Mouse (Mus musculus) c-Kit-positive CD71-negative TER-119-negative erythroid progenitor cells, embryonic 14.5 days (primary cell): ENCODE results near the gene Rnf144a.

Experiments
- DNase-seq: peaks from one replicate; pipeline ENCODE4 v3.0.0-alpha.2; 2013; ENCODE audit warnings: low read depth

Rnf144a gene

GRCm38 (mm10) chr12:26410443-26410842 is 4.6 kb downstream of the Rnf144a start:
- DNase-seq = no peak

- DNase-seq = no peak
Measured at GRCm38 (mm10) chr12:26408707-26409106, 6.3 kb downstream of the Rnf144a start.

DNA sequence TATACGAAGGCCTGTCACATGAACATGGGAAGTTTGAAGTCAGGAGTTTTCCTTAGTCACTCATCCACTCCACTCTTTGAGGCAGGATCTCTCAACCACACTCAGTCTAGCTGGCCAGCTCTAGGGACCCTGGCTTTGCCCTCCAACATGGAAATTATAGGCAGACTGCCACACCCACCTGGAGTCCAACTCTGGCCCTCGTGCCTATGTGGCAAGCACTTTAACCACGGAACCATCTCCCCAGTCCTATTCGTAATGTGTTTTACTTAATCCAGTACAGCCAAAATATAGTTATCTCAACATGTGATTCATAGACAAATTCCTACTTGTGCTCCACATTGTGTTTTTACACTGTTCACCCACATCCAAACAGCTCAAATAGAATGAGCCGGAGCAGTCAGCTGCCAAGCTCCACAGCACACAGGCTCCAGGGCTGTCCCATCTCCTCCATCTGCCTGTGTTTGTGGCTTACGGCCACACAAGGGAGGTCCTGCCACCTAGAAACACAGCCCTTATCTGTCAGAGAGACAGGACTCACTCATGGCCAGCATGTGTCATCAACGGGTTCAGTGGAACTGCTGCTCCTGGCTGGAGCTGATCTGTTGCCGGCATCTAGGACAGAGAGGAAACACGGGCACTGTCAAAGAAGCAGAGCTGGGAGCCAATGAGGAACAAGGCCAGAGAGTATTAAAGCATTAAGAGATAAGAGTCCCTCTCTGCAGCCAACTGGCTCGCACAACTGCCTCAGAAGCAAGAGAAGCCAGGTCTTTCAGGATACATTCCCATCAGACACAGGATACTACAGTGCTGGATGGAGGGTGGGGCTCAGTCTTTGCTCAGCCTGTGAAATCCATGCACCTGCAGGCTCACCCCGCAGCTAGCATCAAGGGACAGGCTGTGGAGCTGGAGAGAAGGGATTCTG is 10.0 kb downstream of the Rnf144a start:
- DNase-seq = no peak

- DNase-seq = no peak
Measured at GRCm38 (mm10) chr12:26403372-26404125, 11.5 kb downstream of the Rnf144a start.

- DNase-seq = no peak
Measured at GRCm38 (mm10) chr12:26401696-26402470, 13.2 kb downstream of the Rnf144a start.

GRCm38 (mm10) chr12:26401254-26401653 is 13.8 kb downstream of the Rnf144a start:
- DNase-seq = no peak

DNA sequence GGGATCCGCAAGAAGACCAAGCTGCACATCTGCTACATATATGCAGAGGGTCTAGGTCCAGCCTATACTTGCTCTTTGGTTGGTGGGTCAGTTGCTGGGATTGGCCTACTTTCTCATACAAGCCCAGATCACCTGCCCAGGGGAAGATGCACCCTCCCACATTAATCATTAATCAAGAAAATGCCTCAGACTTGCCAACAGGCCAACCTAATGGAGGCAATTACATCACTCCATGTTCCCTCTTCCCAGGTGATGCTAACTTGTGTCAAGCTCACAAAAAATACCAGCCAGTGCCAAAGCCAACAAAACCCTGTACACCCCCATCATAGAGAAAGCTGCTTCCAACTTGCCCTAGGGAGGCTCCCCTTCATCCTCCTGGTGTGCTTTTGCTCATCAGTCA is 14.3 kb downstream of the Rnf144a start:
- DNase-seq = no peak

DNA sequence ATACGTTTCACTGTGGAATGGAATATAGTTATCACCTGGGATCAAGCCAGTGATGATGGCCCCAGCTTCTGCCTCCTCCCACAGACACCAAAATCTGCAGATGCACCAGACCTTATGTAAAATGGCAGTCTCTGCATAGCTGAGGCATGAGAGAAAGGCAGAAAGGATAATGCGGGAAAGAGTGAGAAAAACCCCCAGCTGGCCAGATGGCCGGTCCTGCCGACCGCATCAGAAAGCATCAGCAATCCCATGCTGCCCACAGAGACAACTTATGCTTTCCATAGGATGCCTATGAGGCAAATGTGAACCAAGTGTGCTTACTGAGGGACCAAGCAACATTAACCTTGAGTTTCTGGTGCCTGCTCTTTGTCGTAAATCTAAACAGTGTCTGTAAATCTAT is 15.7 kb downstream of the Rnf144a start:
- DNase-seq = no peak

DNA sequence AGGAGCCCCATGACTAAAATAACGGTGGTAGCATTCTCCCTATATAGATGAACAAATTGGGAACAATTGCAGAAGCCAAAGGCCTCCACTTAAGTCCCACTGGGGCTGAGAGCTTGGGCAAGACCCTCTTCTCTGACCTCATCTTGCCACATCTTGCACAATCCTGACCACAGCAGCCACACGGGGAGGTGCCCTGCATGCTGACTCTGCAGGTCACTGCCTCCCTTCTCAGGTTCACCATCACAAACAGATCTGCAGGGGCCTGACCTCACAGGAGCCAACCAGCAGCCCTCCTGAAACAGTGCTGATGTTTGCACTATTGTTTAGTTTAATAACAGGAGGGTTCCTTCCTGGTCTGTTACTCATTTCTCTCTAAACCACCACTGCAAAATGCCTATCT is 16.5 kb downstream of the Rnf144a start:
- peak; percentile 66 for DNase-seq

DNA sequence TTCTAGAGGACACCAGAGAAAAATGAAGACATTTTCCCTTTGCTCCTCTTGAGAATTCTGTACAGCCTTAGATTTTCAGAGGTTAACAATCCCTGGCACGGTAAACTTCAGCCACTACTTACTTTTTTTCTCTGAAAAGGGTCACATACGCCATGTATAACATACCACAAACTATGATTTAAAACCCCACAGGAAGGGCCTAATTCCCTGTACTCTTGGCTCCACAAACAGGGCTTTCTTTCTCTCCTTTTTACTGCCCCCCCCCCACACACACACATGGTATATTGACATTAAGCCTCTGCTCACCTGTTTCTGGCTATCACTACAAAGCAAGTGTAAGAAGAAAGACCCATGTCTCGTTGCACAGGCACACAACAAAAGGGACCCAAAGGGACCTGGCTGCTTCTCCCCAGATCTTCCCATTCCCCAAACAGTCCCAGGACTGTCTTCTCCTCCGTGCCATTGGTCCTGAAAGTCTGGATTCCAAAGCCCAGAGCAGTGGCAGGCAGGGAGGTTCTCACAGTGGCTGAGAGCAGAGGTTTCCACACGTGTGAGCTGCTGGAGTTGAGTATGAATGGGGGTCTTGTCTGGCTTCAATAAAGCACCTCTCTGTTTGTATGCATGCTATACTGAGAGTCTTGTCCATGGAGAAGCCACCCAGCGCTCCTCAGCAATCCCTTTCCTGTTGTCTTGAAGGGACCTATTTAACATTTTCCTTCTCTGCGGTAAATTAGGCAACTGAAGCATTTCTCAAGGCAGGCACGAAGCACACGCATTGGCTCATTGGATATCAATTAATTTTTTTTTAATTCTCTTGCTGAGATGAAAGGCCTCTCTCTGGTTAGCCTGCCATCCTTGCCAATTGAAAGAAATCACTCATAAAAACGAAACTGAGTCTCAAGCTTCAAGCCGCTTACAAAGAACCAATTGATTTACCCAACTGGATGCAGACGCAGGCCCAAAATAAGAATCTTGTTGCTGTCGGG is 20.3 kb downstream of the Rnf144a start:
- no peak for DNase-seq

- no peak for DNase-seq
Measured at GRCm38 (mm10) chr12:26393291-26393690, 21.8 kb downstream of the Rnf144a start.

GRCm38 (mm10) chr12:26391162-26391561 is 23.9 kb downstream of the Rnf144a start:
- DNase-seq = no peak

- no peak for DNase-seq
Measured at GRCm38 (mm10) chr12:26387523-26387922, 27.5 kb downstream of the Rnf144a start.

DNA sequence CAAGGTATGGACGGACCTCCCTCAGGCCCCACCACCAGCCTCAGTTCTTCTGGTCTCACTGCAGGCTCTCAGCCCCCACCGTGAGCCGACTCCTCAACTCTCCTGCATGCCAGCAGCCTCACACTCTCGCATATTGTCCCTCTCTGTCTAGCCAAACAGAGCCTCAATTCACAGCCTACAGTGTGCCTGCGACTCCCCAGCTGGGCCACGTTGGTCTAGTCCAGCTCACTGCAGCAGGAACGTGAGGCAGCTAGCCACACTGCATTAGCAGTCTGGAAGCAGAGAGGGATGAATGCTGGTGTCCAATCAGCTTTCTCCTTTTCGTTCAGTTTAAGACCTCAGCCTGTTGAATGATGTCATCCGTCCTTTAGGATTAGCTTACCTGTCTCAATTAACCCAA is 28.1 kb downstream of the Rnf144a start:
- DNase-seq = no peak

DNA sequence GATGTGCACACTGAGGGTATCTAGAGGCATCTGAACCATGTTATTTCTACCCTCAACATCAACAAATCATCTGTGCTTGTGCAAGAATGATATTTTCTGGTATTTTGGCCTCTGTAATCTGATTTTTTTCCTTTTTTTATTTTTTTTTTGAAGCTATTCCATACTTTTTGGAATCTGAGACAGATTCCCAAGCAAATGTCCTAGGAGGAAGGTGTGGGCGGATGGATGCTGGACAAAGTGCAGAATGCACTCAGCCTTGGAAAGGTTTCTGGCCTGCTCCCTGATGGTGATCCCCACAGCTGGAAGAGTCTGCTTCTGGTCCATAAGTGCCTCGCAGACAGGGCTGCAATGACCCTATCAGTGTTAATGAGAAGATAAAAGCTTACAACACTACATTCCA is 28.9 kb downstream of the Rnf144a start:
- DNase-seq = no peak

DNA sequence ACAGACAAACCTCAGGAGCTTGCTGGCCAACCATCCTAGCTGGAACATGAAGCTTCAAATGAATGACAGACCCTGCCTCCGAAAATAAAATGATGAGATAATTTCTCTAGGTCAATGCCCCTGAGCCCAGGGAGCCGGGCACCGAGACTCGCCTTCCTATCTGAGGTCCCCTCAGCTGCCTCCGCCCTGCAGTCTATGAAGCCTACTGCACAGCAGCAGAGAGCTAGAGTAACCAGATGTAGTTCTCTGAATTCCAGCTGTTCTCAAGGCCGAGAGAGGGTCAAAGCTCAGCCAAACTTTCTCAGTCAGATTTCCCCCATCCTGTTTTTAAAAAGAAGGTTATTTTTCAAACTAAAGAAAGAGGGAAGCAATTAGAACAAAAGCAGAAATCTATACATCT is 29.3 kb downstream of the Rnf144a start:
- DNase-seq = no peak

GRCm38 (mm10) chr12:26381730-26382129 is 33.3 kb downstream of the Rnf144a start:
- no peak for DNase-seq

DNA sequence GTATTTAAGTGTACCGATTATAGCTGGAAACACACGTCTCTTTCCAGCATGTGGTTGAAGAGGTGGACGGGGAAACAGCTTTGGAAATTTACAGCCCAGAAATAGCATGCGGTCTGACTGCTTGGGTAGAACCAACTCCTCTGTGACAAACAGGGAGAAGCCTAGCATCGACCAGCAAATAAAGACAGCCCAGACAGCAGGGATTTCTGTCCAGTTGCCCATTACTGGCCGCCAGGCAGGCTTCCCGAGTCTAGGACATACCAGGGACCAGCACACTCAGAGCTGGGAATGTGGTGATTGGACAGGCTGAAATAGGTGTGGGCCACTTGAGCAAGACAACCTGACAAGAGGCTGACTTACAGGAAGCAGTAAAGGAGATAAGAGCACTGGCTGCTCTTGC is 35.3 kb downstream of the Rnf144a start:
- DNase-seq = no peak

DNA sequence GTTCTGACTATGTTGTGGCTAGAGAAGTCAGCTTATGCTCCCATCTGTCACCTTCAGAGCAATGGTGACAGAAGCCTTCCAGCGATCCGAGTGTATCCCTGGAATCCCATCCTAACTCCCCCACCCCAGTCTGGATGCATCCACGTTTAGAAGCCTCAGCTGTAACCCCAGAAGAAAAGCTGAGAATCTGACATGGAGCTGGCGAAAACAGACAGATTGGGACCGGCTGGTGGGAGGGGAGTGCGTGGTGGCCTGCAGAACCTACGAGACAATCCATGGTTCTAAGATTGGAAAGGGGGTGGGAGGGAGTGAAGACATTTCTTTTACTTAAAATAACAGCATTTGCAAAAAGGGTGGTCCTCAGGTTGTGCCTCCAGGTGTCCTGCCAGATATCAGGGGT is 37.4 kb downstream of the Rnf144a start:
- DNase-seq = no peak

DNA sequence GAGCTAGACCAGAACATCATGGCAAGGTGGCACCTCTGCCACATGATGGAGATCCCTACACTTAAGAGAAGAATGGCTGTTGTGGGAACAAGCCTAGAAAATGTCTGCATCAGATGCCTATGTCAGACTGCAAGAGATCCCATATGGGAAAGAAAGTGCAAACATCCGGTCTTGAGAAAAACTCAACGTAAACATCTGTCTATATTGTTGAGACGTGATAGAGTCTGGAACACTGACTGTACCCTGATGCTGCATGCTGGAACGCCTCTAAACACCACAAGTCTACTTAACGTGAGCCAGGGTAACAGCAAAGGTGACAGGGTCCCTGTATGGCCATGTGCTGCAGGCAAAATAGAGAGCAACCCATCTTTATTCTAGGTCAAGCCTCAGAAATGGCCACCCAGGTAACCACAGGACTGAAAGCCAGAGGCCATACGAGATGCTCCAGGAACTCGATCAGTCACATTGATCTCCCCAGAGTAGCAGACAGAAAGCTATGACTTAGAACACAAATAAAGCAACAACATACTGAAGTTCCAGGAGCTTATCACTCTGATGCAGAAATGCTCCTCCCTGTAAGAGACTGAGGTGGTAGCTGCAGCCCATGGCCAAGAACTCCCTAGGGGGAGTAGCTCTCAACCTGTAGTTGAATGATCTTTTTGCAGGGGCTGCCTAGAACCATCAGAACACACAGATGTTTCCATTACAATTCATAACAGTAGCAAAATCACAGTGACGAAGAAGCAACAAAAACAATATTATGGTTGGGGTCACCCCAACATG is 38.3 kb downstream of the Rnf144a start:
- DNase-seq = no peak
